Mouse (Mus musculus): Measurements from ENCODE around the gene Akt2. TPM values are rescaled to one million over a fixed set of nuclear protein-coding genes. Genes with fewer than 3 reads are reported as not detected.

The Akt2 gene
- total RNA-seq, 2 experiments from 2014 or later = 135 to 142 TPM

DNA sequence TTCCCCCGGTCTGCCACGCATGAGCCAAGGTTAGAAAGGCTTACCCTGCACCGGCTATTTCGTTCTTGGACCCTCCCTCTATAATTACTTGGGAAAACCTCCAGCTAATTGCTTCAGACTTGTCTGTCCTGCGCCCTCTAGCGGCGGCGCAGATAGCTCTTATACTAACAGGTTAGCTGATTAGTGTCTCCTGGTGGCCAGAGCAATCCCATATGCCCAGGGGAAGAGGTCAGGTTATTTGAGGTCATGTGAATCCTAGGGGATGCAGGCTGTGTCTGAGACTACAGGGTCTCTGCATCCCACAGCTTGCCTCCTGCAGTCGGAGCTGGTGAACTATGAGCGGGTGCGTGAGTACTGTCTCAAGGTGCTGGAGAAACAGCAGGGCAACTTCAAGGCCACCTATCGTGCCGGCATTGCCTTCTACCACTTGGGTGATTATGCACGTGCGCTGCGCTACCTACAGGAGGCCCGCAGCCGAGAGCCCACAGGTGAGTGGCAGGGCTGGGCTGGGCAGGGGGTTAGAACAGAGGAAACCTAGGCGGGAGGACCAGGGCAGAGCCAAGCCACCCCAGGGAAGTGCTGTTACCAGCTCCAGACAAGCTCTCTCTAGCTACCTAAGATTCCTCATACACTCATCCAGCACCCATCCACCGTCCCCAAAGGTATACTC, 63.4 kb downstream of the Akt2 start:
- intact Hi-C loops (cut with DNase I) = loop anchor here (2.0 kb wide), 1 partner anchor 30 kb away; no protein-coding TSS in a partner anchor
- no peak for DNase-seq

DNA sequence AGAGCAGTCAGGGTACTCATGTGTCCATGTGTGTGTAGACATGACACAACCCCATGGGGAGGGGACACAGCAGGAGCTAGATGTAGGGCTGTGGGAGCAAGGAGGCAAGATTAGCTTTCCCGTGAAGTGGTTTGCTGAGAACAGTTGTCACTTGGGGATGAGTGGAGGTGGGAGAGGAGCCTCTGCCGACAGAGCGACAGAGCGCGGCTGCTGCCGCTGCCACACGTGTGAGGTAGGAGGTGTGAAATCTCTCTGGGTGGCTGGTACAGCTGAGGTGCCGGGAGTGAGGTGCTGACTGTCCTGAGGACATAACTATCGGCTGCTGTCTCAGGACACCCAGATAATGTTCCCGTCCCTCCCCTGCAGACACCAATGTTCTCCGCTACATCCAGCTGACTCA, 64.2 kb downstream of the Akt2 start:
- intact Hi-C loops (cut with DNase I) = loop anchor here (2.0 kb wide), 1 partner anchor 29 kb away; no protein-coding TSS in a partner anchor
- no peak for DNase-seq

DNA sequence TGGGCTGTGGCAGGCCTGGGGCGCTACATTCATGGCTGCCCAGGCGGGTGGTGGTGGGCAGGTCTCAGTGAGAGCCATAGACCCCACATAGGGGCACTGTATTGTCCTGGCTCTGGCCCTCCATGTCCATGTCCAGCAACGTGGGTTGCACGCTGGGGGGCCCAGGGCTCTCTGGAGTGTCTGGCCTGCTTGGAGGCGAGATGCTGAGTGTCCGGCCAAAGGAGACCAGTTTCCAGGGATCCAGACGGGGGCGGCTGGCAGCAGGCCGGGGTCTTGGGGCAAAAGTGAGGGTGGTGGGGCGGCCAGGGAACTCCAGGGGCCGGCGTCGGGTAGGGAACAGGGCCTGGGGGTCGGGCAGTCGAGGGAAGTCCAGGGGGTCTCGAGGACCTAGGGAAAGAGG, 65.2 kb downstream of the Akt2 start:
- DNase-seq = no peak
- intact Hi-C loops (cut with DNase I) = no loop called here

DNA sequence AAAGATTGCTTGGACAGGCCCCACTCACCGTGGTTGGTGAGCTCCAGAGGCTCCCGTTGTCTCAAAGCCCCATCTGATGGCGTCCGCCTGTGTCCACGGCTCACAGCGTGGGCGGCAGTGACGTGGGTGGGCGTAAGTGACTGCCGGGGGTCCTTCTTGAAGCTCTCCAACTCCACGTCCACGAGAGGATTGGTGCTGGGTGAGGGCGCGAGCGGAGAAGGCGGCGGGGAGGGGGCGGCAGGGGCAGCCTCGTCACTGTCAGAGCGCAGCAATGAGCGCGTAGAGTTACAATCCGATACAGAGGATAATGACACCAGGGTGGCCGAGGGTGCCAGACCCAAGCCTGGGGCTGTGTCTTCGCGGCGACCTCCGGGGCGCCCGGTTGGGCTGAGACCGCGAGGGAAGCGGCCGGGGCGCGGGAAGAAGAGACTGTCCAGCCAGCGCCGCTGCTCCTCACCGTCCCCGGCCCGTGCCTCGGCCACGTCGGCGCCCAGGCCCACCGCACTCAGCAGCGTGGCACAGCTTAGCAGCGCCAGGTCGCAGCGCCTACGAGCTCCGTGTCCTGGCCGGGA, 66.6 kb downstream of the Akt2 start:
- intact Hi-C loops (cut with DNase I) = no loop called here
- DNase-seq = no peak

DNA sequence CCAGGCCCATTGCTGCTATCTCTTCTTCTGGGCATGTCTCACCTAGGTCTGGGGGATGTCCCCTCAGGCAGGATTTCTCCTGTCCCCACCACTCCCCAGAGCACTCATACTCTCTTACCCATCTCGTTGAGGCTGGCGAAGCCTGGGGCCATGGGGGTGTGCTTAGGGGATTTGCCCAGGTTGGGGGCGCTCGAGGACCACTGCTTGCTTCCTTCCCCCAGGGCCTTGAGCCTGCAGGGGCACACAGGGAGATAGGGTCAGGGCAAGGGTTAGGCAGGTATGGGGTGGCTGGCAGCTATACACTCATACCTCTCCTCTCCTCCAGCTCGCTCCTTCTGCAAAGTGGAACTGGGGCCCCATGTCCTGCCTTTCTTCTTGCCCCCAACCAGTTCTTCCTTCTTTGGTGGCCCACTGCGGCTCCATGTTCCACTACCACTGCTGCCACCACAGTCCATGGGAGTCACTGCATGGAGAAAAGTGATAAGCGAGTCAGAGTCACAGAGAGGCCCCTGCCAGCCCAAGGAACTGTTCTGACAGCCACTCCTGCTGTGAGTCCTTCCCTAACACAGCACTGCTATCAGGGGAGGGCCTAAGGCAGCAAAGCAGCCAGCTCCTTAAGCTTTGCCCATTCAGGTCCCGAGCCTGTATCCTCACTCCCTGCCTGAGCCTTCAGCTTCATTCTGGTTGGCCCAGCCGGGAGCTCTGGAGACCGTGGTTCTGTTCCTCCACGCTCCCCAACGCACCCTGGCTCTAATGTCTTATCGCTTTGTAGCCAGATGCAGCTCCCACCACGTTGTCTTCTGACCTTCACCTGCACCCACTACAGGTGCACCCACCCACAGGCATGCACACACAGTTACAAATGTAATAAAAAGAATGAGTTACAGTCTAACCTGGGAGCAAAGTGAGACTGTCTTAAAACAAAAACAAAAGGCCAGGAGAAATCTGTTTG, 67.6 kb downstream of the Akt2 start:
- no peak for DNase-seq
- intact Hi-C loops (cut with DNase I) = no loop called here

DNA sequence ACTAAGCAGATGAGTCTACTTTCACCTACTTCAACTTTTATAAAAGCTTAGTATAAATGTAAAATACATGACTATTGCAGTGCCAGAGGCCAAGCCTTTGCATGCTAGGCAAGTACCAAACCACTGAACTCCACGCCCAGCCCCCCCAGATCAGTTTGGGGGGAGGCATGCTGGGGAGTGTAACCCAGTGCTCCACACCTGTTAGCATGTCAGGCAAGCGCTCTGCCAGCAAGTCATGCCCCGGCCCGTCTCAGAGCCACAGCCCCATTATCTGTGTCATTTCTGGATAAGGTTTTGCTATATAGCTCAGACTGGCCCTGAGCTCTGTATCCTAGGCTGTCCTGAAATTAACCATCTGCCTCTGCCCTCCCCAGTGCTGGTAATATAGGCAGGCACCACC, 70.7 kb downstream of the Akt2 start:
- intact Hi-C loops (cut with DNase I) = no loop called here
- no peak for DNase-seq

DNA sequence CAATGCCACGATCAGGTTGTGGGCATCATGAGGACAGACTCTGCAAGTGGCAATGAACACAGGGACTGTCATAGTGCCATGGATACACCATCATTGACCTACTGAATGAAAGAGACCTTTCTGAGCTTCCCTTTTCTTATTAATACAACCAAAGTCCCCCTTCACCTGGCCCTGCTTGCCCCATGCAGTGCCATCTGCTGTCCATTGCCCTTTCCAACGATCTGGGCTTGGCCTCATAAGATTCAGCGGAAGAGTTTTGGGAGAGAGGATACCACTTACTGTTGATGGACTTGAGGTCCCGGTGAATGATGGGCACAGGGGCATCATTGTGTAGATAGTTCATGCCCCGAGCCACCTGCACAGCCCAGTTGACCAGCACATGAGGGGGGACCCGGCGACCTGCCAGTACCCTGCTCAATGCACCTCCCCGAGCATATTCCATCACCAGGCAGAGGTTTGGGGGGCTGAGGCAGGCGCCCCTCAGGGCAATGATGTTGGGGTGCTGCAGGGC, 81.8 kb downstream of the Akt2 start:
- no peak for DNase-seq
- intact Hi-C loops (cut with DNase I) = no loop called here

DNA sequence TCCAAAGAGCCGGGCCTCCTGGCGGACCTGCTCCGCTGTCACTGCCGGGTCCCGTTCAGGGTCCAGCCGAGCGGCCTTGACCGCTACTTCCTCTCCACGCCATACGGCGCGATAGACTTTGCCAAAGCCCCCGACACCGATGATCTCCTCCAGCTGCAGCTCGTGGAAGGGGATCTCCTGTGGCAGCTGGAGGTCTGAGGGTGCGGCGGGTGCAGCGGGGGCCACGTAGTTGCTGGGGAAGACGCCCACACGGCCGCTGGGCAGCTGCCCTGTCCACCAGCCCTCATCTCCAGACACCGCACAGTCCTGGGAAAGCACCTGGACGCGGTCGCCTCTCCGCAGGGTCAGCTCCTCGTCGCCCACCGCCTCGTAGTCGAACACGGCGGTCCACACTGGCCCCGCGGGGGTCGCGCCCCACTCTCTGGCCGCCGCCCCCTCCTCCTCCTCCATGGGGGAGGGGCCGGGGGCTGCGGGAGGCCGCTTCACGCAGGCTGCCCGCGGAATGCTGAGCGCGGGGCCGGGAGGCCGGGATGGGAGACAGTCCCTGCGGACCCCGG, 82.3 kb downstream of the Akt2 start:
- DNase-seq = no peak
- intact Hi-C loops (cut with DNase I) = no loop called here

DNA sequence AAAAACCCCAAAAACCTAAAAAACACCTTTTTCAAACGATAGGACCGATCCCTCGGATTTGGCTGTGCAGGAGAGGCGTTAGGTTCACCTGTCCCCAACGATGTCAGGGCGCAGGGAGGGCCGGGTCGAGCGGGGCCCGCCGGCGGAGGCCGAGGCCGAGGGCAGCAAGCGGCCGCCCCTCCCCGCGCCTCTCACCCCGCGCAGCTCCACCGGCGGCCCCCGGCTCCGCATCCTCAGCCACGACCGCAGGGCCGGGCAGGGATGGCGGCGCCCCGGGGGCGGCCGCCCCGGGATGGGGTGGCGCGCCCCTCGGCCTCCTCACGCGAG, 82.8 kb downstream of the Akt2 start:
- DNase-seq = no peak
- intact Hi-C loops (cut with DNase I) = no loop called here

DNA sequence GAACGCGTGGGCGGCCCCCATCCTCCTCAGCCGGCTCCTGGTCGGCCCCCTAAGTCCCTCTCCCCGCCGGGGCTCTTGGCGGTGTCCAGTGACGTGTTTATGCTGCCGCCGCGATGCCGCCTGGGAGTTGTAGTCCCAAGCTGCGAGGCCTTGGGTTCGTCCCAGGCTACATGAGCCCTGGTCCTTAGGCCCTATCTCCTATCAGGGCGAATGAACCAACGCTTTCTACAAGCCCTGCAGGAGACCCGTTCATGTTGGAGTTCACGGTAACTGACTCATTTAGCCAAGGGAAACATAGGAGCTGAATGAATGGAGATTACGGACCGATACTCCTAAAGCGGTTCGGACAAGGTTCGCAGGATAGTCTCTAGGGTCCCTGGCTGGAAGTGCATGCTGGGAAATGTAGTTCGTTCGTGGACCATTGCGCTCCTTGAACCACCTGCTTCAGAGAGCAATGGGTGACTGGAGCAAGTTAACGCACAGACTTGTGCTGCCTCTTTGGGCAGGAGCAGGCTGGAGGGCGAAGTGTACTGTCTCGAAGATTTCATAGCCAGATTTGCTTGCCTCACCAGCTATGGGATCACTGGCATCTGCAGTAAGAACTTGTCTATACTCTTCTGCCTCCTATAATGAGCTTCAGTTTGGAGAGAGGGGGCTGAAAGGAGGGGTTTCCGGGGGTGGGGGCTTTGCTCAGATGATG, 83.3 kb downstream of the Akt2 start, which contains the start of gene Map3k10:
Map3k10 (minus strand) TSS at position 77 of the 700 bp plus-strand sequence.
- DNase-seq = peak; percentile 87 to 93
- intact Hi-C loops (cut with DNase I) = no loop called here

DNA sequence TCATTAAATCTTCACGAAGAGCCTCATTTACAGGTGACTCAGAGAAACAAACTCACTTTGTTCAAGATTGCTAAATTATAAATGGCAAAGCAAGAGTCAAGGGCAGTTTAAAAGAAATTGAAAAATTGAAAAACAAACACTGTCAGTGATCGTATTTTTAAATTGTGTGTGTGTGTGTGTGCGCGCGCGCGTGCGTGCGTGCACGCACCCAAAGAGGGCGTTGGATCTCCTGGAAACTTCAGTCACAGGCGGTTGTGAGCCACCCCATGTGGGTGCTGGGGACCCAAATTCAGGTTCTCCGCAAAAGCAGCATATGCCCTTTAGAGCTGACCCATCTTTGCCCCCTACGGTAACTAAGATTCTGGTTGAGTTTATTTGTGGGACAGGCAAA, 83.9 kb downstream of the Akt2 start:
- DNase-seq = no peak
- intact Hi-C loops (cut with DNase I) = no loop called here

DNA sequence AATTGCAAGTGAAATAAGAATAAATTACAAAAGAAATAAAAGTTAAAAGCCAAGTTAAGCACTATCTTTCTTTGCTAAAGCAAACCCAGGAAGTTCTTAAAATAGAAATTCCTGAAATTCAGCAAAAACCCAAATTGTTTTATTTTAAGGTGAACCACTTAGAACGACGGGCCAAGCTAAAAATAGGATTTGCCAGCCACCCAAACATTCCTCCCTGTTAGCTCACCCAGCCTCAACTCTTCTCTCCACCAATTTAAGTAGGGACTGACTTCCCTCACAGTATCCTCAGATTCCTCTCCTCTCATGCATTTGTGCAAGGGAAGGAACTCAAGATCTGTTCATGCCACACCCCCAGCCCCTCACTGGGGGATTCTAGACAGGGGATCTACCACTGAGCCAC, 91.9 kb downstream of the Akt2 start:
- intact Hi-C loops (cut with DNase I) = loop anchor here (10.0 kb wide), 1 partner anchor 348 kb away; the partner anchor contains the start of gene Ltbp4
- DNase-seq = no peak

DNA sequence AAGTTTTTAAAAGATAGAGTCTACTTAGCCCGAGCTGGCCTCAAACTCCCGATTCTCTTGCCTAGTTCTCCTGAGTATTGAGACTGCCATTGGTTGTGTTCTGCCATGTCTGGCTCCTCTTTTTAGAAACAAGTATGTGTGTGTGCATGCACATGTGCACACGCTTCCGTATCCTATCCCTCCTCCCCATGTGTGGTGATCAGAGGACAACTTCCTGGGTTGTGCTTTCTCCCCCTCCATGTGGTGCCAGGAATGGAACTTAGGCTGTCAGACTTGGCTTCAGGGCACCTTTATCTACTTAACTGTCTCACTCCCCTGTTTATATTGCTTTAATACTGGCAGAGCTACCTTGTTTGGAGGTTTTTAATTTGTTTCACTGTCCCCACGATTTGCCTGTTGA, 93.9 kb downstream of the Akt2 start:
- intact Hi-C loops (cut with DNase I) = loop anchor here (2.0 to 10.0 kb wide), 2 partner anchors 30 to 350 kb away; partner anchors contain the start of gene Ltbp4
- DNase-seq = no peak

DNA sequence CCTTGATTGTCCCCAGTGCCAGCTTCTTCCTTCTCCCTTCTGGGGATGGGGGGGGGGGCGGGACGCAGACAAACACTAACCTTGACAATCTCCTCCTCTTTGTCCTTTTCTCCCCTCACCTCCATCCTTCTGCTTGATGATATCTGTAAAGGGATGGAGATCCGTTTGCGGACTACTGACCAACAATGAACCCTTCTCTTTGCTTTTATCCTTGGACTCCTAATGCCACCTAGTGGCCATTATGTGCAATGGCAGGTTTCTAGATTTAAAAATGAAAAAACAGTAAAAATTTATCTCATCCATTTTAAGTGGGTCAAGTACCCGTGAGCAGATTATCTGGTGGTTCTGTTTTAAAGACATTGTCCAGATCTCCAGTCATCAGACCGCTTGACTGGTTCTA, 94.3 kb downstream of the Akt2 start:
- no peak for DNase-seq
- intact Hi-C loops (cut with DNase I) = loop anchor here (2.0 to 10.0 kb wide), 2 partner anchors 31 to 351 kb away; partner anchors contain the start of gene Ltbp4

DNA sequence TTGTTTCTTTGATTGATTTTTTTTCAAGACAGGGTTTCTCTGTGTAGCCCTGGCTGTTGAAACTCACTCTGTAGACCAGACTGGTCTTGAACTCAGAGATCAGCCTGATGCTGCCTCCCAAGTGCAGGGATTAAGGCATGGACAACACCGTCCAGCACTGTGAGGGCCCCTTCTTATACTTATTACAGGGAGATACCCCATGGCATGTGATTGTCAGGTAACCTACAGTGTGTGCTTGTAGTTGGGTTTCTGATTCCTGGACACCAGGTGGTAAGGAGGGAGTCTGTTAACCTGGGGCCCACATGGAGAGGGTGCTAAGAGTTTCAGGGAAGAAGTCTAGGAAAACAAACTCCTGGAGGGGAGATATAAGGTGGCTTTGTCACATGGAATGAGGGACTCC, 95.7 kb downstream of the Akt2 start:
- intact Hi-C loops (cut with DNase I) = loop anchor here (10.0 kb wide), 1 partner anchor 352 kb away; the partner anchor contains the start of gene Ltbp4
- no peak for DNase-seq

DNA sequence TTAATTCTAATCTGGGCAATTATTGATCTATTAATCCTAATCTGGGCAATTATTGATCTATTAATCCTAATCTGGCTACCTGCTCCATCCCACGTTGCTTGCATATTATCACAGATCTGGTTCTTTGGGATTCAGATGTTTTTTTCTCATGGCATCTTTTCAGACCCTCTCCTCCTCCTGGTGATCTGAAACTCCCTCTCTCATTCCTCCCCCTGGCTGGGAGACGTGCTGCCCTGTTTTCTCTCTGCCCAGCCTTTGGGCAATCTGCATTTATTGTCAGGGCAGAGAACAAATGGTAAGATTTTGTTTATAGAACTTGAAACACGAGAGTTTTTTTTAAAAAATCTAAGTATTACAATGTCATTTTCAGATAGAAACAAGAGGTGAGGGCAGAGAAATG, 96.5 kb downstream of the Akt2 start:
- intact Hi-C loops (cut with DNase I) = loop anchor here (10.0 kb wide), 1 partner anchor 353 kb away; the partner anchor contains the start of gene Ltbp4

DNA sequence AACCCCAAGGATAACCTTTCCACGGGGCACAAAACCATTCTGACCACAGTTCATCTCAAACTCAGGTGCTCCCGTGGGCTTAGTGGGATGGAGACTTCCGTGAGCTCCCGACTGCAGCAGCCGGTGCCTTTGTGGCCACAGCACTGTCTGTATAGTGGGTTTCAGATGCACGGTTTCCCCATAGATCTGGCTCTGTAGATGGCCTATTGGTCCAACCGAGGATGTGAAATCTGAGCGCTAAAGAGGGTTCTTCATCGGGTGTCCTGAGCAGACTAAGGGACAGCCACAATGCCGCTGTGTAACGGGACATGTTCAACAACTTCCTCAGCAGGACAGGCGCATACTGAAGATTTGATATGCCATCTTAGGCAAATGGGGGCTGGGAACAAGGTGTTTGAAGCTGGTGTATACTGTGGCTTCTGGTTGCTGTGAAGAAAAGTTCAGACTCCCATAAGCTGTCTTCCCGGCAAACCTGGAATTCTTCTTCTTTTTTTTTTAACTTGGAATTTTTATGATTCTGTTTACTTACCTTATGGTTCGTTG, 97.0 kb downstream of the Akt2 start:
- DNase-seq = no peak
- intact Hi-C loops (cut with DNase I) = loop anchor here (10.0 kb wide), 1 partner anchor 354 kb away; the partner anchor contains the start of gene Ltbp4

More for the DNA sequence above, 96.5 kb downstream of the Akt2 start:
- no peak for DNase-seq

DNA sequence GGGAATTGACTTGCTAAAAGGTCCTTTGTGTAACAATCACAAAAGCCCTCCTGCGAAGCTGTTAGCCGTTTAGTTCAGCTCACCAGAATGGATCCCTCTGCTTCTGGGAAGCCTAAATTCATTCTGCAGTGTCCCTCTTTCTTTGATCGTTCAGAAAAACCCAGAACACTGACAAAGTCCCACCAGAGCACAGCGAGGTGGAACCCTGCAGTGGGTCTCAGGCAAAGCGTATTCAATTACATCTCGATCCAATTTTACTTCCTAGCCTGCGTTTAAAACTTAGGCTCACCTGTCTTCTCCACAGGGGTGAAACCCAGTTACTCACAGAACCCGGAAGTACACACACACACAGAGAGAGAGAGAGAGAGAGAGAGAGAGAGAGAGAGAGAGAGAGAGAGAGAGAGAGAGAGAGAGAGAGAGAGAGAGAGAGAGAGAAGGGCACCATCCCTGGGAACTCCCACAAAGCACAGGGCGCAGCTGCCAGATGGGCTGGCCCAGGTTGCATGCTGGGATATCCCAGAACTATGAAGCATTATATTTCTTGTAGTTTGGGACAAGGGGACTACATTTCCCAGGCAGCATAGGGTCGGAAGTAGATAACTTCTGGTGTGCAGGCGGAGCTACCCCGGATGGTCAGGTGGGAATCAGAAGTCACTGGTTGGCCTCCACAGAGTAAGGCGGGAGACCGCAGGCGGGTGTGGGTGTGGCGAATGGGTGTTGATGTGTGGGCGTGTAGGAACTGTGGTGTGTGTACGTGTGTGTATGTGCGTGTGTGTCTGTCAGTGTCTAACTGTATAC, 97.7 kb downstream of the Akt2 start, which contains the start of gene Zfp607b:
Zfp607b (plus strand) TSS at position 526 of the 798 bp plus-strand sequence.
- intact Hi-C loops (cut with DNase I) = loop anchor here (10.0 kb wide), 1 partner anchor 354 kb away; the partner anchor contains the start of gene Ltbp4
- DNase-seq = peak; percentile 76 to 85

All from gastrocnemius, postnatal 36 days (tissue).